Mouse (Mus musculus) left cerebral cortex, postnatal 10 days (tissue): Measurements from ENCODE around the gene Ms4a8a. TPM values are rescaled to one million over a fixed set of nuclear protein-coding genes. Genes with fewer than 3 reads are reported as not detected.

Source experiments
- DNase-seq, 2 experiments: peaks; one replicate each; pipeline ENCODE4 v3.0.0; 2021 to 2022; ENCODE audit warnings: low spot score in 2 of 2, mixed read lengths in 1 of 2; ENCODE audit errors: extremely low spot score in 1 of 2
- intact Hi-C: fragments of 180-260 bp; cut with DNase I; formaldehyde crosslinking; loops from one replicate; pipeline ENCODE4 v1.15.1; 2025
- total RNA-seq, 2 experiments: library from RNA; stranded (reverse); gene quantifications; 2 replicates each; pipeline ENCODE4 v1.2.3; 2021

The Ms4a8a gene
- total RNA-seq, 2 experiments from 2014 or later, result 0.43 TPM; not detected in 1

- DNase-seq, result no peak
- intact Hi-C loops, result no loop called here
Observed at GRCm38 (mm10) chr19:11044671-11044995, 36.3 kb downstream of the Ms4a8a start.

GRCm38 (mm10) chr19:11037570-11037969 lies 43.3 kb downstream of the Ms4a8a start:
- no peak for DNase-seq
- intact Hi-C loops, result no loop called here

- no peak for DNase-seq
- intact Hi-C loops, result no loop called here
Observed at GRCm38 (mm10) chr19:11022382-11022781, 58.5 kb downstream of the Ms4a8a start.

GRCm38 (mm10) chr19:11017891-11018290 lies 63.0 kb downstream of the Ms4a8a start, which contains the start of gene Ms4a18:
TSS of gene Ms4a18 (minus strand) at chr19:11018031.
- intact Hi-C loops, result no loop called here
- DNase-seq, result no peak

Other genes with a start within 250 kb of the Ms4a8a start
- gene Slc15a3, start 241.4 kb downstream of the Ms4a8a start, total RNA-seq, result 1 to 10 TPM; 1.1 to 1.6 TPM
- 100 to 1,000 TPM; 272 to 282 TPM for gene Tmem132a, start 211.2 kb downstream of the Ms4a8a start, total RNA-seq
- gene Tmem109, start 199.1 kb downstream of the Ms4a8a start, total RNA-seq, result 10 to 100 TPM; 38.3 to 43.9 TPM
- 100 to 1,000 TPM; 198 to 199 TPM for gene Prpf19, start 185.9 kb downstream of the Ms4a8a start, total RNA-seq
- not detected for gene Zp1, start 160.5 kb downstream of the Ms4a8a start, total RNA-seq
- under 1 TPM; 0.21 to 0.34 TPM for gene Ptgdr2, start 143.9 kb downstream of the Ms4a8a start, total RNA-seq
- gene Ccdc86, start 131.8 kb downstream of the Ms4a8a start, total RNA-seq, result 10 to 100 TPM in 1 of 2 experiments, 1 to 10 TPM in 1; 9.6 to 10.2 TPM
- not detected for gene Ms4a10, start 106.4 kb downstream of the Ms4a8a start, total RNA-seq
- gene Ms4a15, start 87.9 kb downstream of the Ms4a8a start, total RNA-seq, result not detected
- gene Ms4a18, start 63.1 kb downstream of the Ms4a8a start, total RNA-seq, result not detected
- gene 1700017D01Rik, start 49.8 kb upstream of the Ms4a8a start, total RNA-seq, result not detected
- not detected for gene 1700025F22Rik, start 84.2 kb upstream of the Ms4a8a start, total RNA-seq
- gene Ms4a13, start 115.6 kb upstream of the Ms4a8a start, total RNA-seq, result not detected
- gene Ms4a12, start 151.3 kb upstream of the Ms4a8a start, total RNA-seq, result not detected
- gene Ms4a1, start 185.1 kb upstream of the Ms4a8a start, total RNA-seq, result under 1 TPM in 1 of 2 experiments, not detected in 1; 0.17 TPM
- not detected for gene Ms4a5, start 202.8 kb upstream of the Ms4a8a start, total RNA-seq
- not detected for gene Ms4a14, start 233.4 kb upstream of the Ms4a8a start, total RNA-seq